Mouse (Mus musculus): ENCODE results near the gene Ccdc152. TPM values are rescaled to one million over a fixed set of nuclear protein-coding genes. Genes with fewer than 3 reads are reported as not detected.
A peak's percentile ranks its signal among the peaks of the same experiment; 100 is the strongest.

Gene Ccdc152
- total and polyA plus RNA-seq, 2 experiments: 5.3 to 12.5 TPM

GRCm38 (mm10) chr15:3268247-3268646 lies 35.1 kb downstream of the Ccdc152 start, which contains the start of gene Selenop:
Gene Selenop (plus strand): TSS chr15:3268547.
- Histone ChIP-seq H3K79me2 (ENCODE audit: control insufficient read depth, insufficient read depth, low read length) (peaks cover 13% of the 10 kb centered on the region; the same call in 1 of the 2 replicates), H3K27me3 (ENCODE audit: control insufficient read depth, insufficient read depth, low read length) (no peaks in the 10 kb centered on the region), H3K4me3 (ENCODE audit: insufficient read depth, low read depth, low read length) (no peak within 1 kb of the TSS), H3K27ac (replicated peaks; ENCODE audit: insufficient read depth, low read depth, low read length) (peak within 1 kb of the TSS; percentile 77), H3K9ac (ENCODE audit: low read depth, low read length) (no peak within 1 kb of the TSS), H3K36me3 (ENCODE audit: control insufficient read depth, insufficient read depth, low read length) (peaks cover 11% of the 10 kb centered on the region), H3K4me1 (ENCODE audit: control insufficient read depth, insufficient read depth, low read length) (peaks cover 15% of the 10 kb centered on the region)
- DNase-seq (ENCODE audit: extremely low read depth, low read depth, low spot score): no peak
- TF ChIP-seq POLR2A (IDR thresholded peaks at IDR 0.05; ENCODE audit: extremely low read depth, insufficient read depth, low read length): no peak
- no peak for TF ChIP-seq CTCF (IDR thresholded peaks at IDR 0.05; ENCODE audit: low read depth, low read length)
- 43% methylated on average over 6 of the region's 6 CpGs for WGBS

- Histone ChIP-seq H3K79me2 (ENCODE audit: control insufficient read depth, insufficient read depth, low read length) (peaks cover 5% of the 10 kb centered on the region; the same call in 1 of the 2 replicates), H3K36me3 (ENCODE audit: control insufficient read depth, insufficient read depth, low read length) (no peaks in the 10 kb centered on the region), H3K4me3 (ENCODE audit: insufficient read depth, low read depth, low read length) (no peak overlapping the region), H3K9ac (ENCODE audit: low read depth, low read length) (no peak overlapping the region), H3K4me1 (ENCODE audit: control insufficient read depth, insufficient read depth, low read length) (peaks cover 13% of the 10 kb centered on the region), H3K27ac (replicated peaks; ENCODE audit: insufficient read depth, low read depth, low read length) (no peak overlapping the region), H3K27me3 (ENCODE audit: control insufficient read depth, insufficient read depth, low read length) (no peaks in the 10 kb centered on the region)
- DNase-seq (ENCODE audit: extremely low read depth, low read depth, low spot score): no peak
- 94% methylated on average over 1 of the region's 1 CpGs for WGBS
- TF ChIP-seq POLR2A (IDR thresholded peaks at IDR 0.05; ENCODE audit: extremely low read depth, insufficient read depth, low read length) (no peak), CTCF (IDR thresholded peaks at IDR 0.05; ENCODE audit: low read depth, low read length) (no peak)
Observed at GRCm38 (mm10) chr15:3264828-3265227, 38.5 kb downstream of the Ccdc152 start.

GRCm38 (mm10) chr15:3264293-3264692 lies 39.0 kb downstream of the Ccdc152 start:
- DNase-seq (ENCODE audit: extremely low read depth, low read depth, low spot score): no peak
- TF ChIP-seq CTCF (IDR thresholded peaks at IDR 0.05; ENCODE audit: low read depth, low read length): no peak
- TF ChIP-seq POLR2A (IDR thresholded peaks at IDR 0.05; ENCODE audit: extremely low read depth, insufficient read depth, low read length): no peak
- H3K36me3 ChIP-seq (ENCODE audit: control insufficient read depth, insufficient read depth, low read length): no peaks in the 10 kb centered on the region
- H3K4me1 ChIP-seq (ENCODE audit: control insufficient read depth, insufficient read depth, low read length): peaks cover 8% of the 10 kb centered on the region; the same call in 1 of the 2 replicates
- H3K27ac ChIP-seq (replicated peaks; ENCODE audit: insufficient read depth, low read depth, low read length): no peak overlapping the region
- no peak overlapping the region for H3K9ac ChIP-seq (ENCODE audit: low read depth, low read length)
- no peak overlapping the region for H3K4me3 ChIP-seq (ENCODE audit: insufficient read depth, low read depth, low read length)
- H3K27me3 ChIP-seq (ENCODE audit: control insufficient read depth, insufficient read depth, low read length): no peaks in the 10 kb centered on the region
- 98% methylated on average over 4 of the region's 4 CpGs for WGBS
- H3K79me2 ChIP-seq (ENCODE audit: control insufficient read depth, insufficient read depth, low read length): peaks cover 2% of the 10 kb centered on the region; the same call in 1 of the 2 replicates

DNA sequence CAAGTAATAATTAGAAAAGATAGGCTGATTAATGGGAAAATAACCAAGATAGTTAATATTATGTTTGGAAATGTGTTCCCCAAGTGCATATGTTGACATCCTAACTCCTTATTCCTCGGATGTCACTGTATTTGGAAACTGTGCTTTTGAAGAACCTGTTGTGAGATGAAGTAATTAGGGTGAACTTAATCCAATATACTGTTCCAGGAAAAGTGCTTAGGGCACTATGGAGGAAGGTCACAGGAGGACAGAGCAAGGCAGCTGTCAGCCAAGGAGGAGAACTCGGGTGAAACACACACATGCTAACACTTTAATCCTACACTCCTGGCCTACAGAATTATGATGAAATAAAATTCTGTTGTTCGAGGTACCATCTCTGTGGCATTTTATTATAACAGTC lies 40.4 kb downstream of the Ccdc152 start:
- no peaks in the 10 kb centered on the region for H3K79me2 ChIP-seq (ENCODE audit: control insufficient read depth, insufficient read depth, low read length)
- H3K36me3 ChIP-seq (ENCODE audit: control insufficient read depth, insufficient read depth, low read length): no peaks in the 10 kb centered on the region
- no peak overlapping the region for H3K4me3 ChIP-seq (ENCODE audit: insufficient read depth, low read depth, low read length)
- no peak for TF ChIP-seq POLR2A (IDR thresholded peaks at IDR 0.05; ENCODE audit: extremely low read depth, insufficient read depth, low read length)
- TF ChIP-seq CTCF (IDR thresholded peaks at IDR 0.05; ENCODE audit: low read depth, low read length): no peak
- H3K27me3 ChIP-seq (ENCODE audit: control insufficient read depth, insufficient read depth, low read length): no peaks in the 10 kb centered on the region
- H3K9ac ChIP-seq (ENCODE audit: low read depth, low read length): no peak overlapping the region
- 59% methylated on average over 3 of the region's 3 CpGs for WGBS
- DNase-seq (ENCODE audit: extremely low read depth, low read depth, low spot score): no peak
- H3K27ac ChIP-seq (replicated peaks; ENCODE audit: insufficient read depth, low read depth, low read length): no peak overlapping the region
- peaks cover 3% of the 10 kb centered on the region; the same call in 1 of the 2 replicates for H3K4me1 ChIP-seq (ENCODE audit: control insufficient read depth, insufficient read depth, low read length)

- Histone ChIP-seq H3K27me3 (ENCODE audit: control insufficient read depth, insufficient read depth, low read length) (no peaks in the 10 kb centered on the region), H3K27ac (replicated peaks; ENCODE audit: insufficient read depth, low read depth, low read length) (no peak overlapping the region), H3K36me3 (ENCODE audit: control insufficient read depth, insufficient read depth, low read length) (no peaks in the 10 kb centered on the region), H3K79me2 (ENCODE audit: control insufficient read depth, insufficient read depth, low read length) (no peaks in the 10 kb centered on the region), H3K9ac (ENCODE audit: low read depth, low read length) (no peak overlapping the region), H3K4me3 (ENCODE audit: insufficient read depth, low read depth, low read length) (no peak overlapping the region), H3K4me1 (ENCODE audit: control insufficient read depth, insufficient read depth, low read length) (no peaks in the 10 kb centered on the region; the same call in 1 of the 2 replicates)
- WGBS: 85% methylated on average over 4 of the region's 4 CpGs
- DNase-seq (ENCODE audit: extremely low read depth, low read depth, low spot score): no peak
- TF ChIP-seq POLR2A (IDR thresholded peaks at IDR 0.05; ENCODE audit: extremely low read depth, insufficient read depth, low read length) (no peak), CTCF (IDR thresholded peaks at IDR 0.05; ENCODE audit: low read depth, low read length) (no peak)
Observed at GRCm38 (mm10) chr15:3260309-3260708, 43.0 kb downstream of the Ccdc152 start.

GRCm38 (mm10) chr15:3259025-3259424 lies 44.3 kb downstream of the Ccdc152 start:
- Histone ChIP-seq H3K27ac (replicated peaks; ENCODE audit: insufficient read depth, low read depth, low read length) (no peak overlapping the region), H3K79me2 (ENCODE audit: control insufficient read depth, insufficient read depth, low read length) (no peaks in the 10 kb centered on the region), H3K36me3 (ENCODE audit: control insufficient read depth, insufficient read depth, low read length) (no peaks in the 10 kb centered on the region), H3K27me3 (ENCODE audit: control insufficient read depth, insufficient read depth, low read length) (no peaks in the 10 kb centered on the region), H3K9ac (ENCODE audit: low read depth, low read length) (no peak overlapping the region), H3K4me1 (ENCODE audit: control insufficient read depth, insufficient read depth, low read length) (no peaks in the 10 kb centered on the region; the same call in 1 of the 2 replicates), H3K4me3 (ENCODE audit: insufficient read depth, low read depth, low read length) (no peak overlapping the region)
- TF ChIP-seq CTCF (IDR thresholded peaks at IDR 0.05; ENCODE audit: low read depth, low read length): no peak
- TF ChIP-seq POLR2A (IDR thresholded peaks at IDR 0.05; ENCODE audit: extremely low read depth, insufficient read depth, low read length): no peak
- peak; percentile 26 for DNase-seq (ENCODE audit: extremely low read depth, low read depth, low spot score)
- WGBS: 49% methylated on average over 1 of the region's 1 CpGs
